Mouse (Mus musculus) neural tube, embryonic 14.5 days (tissue): ENCODE data around the gene Prrt1. TPM values are rescaled to one million over a fixed set of nuclear protein-coding genes. Genes with fewer than 3 reads are reported as not detected.

Experiments
- ATAC-seq: fragments of 200-750 bp; cut with Nextera tagmentation; 2 replicates; pipeline ENCODE4 v1.8.0; 2017; ENCODE audit warnings: low read depth, mild to moderate bottlenecking, moderate TSS enrichment, moderate library complexity
- H3K27ac ChIP-seq: fragments of 300-500 bp; sonication (generic); 2 replicates; pipeline ENCODE4 v1.5.1; 2014; ENCODE audit warnings: low read depth, mild to moderate bottlenecking, control low read depth, low read length, moderate library complexity, mixed read lengths
- H3K27me3 ChIP-seq: fragments of 300-500 bp; sonication (generic); 2 replicates; pipeline ENCODE4 v1.6.1; 2014; ENCODE audit warnings: low read length; ENCODE audit not compliant: control insufficient read depth, insufficient read depth
- H3K36me3 ChIP-seq: fragments of 300-500 bp; sonication (generic); 2 replicates; pipeline ENCODE4 v1.6.1; 2014; ENCODE audit warnings: low read length, mixed read lengths; ENCODE audit not compliant: control insufficient read depth, insufficient read depth
- H3K4me1 ChIP-seq: fragments of 300-500 bp; sonication (generic); 2 replicates; pipeline ENCODE4 v1.6.1; 2014; ENCODE audit warnings: low read length; ENCODE audit not compliant: control insufficient read depth, insufficient read depth
- H3K4me2 ChIP-seq: fragments of 300-500 bp; sonication (generic); 2 replicates; pipeline ENCODE4 v1.6.1; 2014; ENCODE audit warnings: mild to moderate bottlenecking, low read depth, low read length, control low read depth
- H3K4me3 ChIP-seq: fragments of 300-500 bp; sonication (generic); 2 replicates; pipeline ENCODE4 v1.5.1; 2014; ENCODE audit warnings: low read depth, low read length, control low read depth, mixed read lengths
- H3K9ac ChIP-seq: fragments of 300-500 bp; sonication (generic); replicated peaks from 2 replicates; pipeline ENCODE4 v1.6.1; 2014; ENCODE audit warnings: low read depth, mild to moderate bottlenecking, control low read depth, low read length, mixed read lengths
- H3K9me3 ChIP-seq: fragments of 300-500 bp; sonication (generic); 2 replicates; pipeline ENCODE4 v1.6.1; 2016; ENCODE audit warnings: low read length; ENCODE audit not compliant: control insufficient read depth
- WGBS: fragments of 180-500 bp; shearing (Covaris S2); extraction: QIAGEN DNeasy Blood & Tissue Kit; methylation state at CpG from one replicate; pipeline ENCODE4 v1.1.7; 2014; 5-methylcytosine and 5-hydroxymethylcytosine counted together
- polyA plus RNA-seq: library from polyadenylated mRNA; unstranded; fragments of >200 nt; fragmentation: Nextera tagmentation; extraction: Ambion mirVana; gene quantifications from 2 replicates; pipeline ENCODE4 v1.2.1, GENCODE M21; 2014

The Prrt1 gene
- polyA plus RNA-seq, 1 experiment from 2014 or later = 9.3 TPM

DNA sequence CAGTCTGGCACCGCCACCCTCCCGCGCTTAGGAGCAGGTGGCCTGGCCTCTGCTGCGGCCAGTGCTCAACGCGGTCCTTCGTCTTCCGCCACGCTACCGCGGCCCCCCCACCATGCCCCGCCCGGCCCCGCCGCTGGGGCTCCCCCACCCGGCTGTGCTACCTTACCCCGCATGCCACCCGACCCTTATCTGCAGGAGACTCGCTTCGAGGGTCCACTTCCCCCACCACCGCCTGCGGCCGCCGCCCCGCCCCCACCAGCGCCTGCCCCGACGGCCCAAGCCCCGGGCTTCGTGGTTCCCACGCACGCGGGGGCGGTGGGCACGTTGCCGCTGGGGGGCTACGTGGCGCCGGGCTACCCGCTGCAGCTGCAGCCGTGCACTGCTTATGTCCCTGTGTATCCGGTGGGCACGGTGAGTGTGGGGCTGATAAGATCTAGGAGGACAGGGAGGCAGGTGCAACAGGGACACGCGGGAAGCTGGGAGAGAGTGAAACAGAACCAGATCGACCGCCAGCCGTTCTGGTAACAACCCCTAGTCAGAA lies 1.5 kb downstream of the Prrt1 start:
- WGBS = 4% methylated on average over 34 of the region's 48 CpGs
- Histone ChIP-seq H3K9ac (peak overlapping the region; percentile 50), H3K9me3 (no peaks in the 10 kb centered on the region), H3K4me2 (peak overlapping the region; percentile 86), H3K4me1 (peaks cover 41% of the 10 kb centered on the region), H3K4me3 (peak overlapping the region; percentile 65), H3K27me3 (peaks cover 8% of the 10 kb centered on the region), H3K27ac (no peak overlapping the region), H3K36me3 (no peaks in the 10 kb centered on the region)
- no peak for ATAC-seq

DNA sequence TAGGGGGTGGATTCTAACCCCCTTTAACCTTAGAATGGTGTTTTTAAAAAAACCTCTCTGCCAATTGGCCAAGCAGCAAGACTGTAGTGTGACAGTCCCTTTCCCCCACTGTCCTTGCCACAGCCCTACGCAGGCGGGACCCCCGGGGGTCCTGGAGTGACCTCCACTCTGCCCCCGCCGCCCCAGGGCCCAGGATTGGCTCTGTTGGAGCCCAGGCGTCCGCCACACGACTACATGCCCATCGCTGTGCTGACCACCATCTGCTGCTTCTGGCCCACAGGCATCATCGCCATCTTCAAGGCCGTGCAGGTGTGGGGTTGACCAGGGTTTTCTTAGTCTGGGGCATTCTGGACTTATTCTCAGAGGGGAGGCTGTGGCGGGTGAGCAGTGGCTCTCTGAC lies 2.3 kb downstream of the Prrt1 start:
- peak overlapping the region; percentile 86 for H3K4me2 ChIP-seq
- ATAC-seq = no peak
- H3K9me3 ChIP-seq = no peaks in the 10 kb centered on the region
- H3K27ac ChIP-seq = no peak overlapping the region
- peak overlapping the region; percentile 35 for H3K9ac ChIP-seq
- peaks cover 8% of the 10 kb centered on the region for H3K27me3 ChIP-seq
- peaks cover 35% of the 10 kb centered on the region for H3K4me1 ChIP-seq
- 3% methylated on average over 12 of the region's 12 CpGs for WGBS
- H3K36me3 ChIP-seq = no peaks in the 10 kb centered on the region
- peak overlapping the region; percentile 65 for H3K4me3 ChIP-seq

DNA sequence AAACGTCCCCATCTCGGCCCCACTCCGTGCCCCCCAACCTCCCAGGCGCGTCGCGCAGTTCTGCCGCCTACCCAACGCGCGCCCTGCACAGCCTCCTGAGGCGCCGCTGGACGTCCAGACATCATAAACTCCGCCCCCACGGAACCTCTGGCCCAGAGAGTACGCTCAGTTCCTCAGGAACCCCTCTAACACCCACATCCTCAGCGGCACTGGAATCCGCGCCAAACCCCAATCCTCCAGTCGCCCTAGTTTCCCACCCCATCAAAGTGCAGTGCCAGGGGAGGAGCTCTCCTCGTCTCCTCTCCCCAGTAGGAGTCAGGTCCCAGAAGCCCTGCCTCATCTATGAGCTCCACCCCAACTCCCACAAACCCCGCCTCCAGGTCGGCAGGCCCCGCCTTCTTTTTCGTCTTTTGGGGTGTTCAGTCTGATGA lies 2.9 kb downstream of the Prrt1 start:
- peak overlapping the region; percentile 65 for H3K4me3 ChIP-seq
- no peak overlapping the region for H3K27ac ChIP-seq
- no peaks in the 10 kb centered on the region for H3K36me3 ChIP-seq
- H3K9ac ChIP-seq = peak overlapping the region; percentile 35
- no peak for ATAC-seq
- H3K4me2 ChIP-seq = peak overlapping the region; percentile 86
- H3K4me1 ChIP-seq = peaks cover 35% of the 10 kb centered on the region
- H3K9me3 ChIP-seq = no peaks in the 10 kb centered on the region
- H3K27me3 ChIP-seq = peaks cover 8% of the 10 kb centered on the region
- 2% methylated on average over 24 of the region's 26 CpGs for WGBS

GRCm38 (mm10) chr17:34635671-34636070 lies 6.3 kb downstream of the Prrt1 start:
- 71% methylated on average over 2 of the region's 2 CpGs for WGBS
- H3K27me3 ChIP-seq = peaks cover 3% of the 10 kb centered on the region
- no peak for ATAC-seq

GRCm38 (mm10) chr17:34637459-34637858 lies 8.1 kb downstream of the Prrt1 start:
- H3K4me1 ChIP-seq = no peaks in the 10 kb centered on the region
- no peaks in the 10 kb centered on the region for H3K9me3 ChIP-seq
- H3K27ac ChIP-seq = no peak overlapping the region
- no peaks in the 10 kb centered on the region for H3K27me3 ChIP-seq
- ATAC-seq = no peak
- H3K4me2 ChIP-seq = no peak overlapping the region
- WGBS = 65% methylated on average over 3 of the region's 3 CpGs
- H3K9ac ChIP-seq = no peak overlapping the region
- H3K36me3 ChIP-seq = no peaks in the 10 kb centered on the region
- no peak overlapping the region for H3K4me3 ChIP-seq

More at GRCm38 (mm10) chr17:34635671-34636070, 6.3 kb downstream of the Prrt1 start:
- Histone ChIP-seq H3K4me1 (peaks cover 11% of the 10 kb centered on the region), H3K9ac (no peak overlapping the region), H3K4me3 (no peak overlapping the region), H3K27ac (no peak overlapping the region), H3K9me3 (no peaks in the 10 kb centered on the region), H3K4me2 (no peak overlapping the region), H3K36me3 (no peaks in the 10 kb centered on the region)

DNA sequence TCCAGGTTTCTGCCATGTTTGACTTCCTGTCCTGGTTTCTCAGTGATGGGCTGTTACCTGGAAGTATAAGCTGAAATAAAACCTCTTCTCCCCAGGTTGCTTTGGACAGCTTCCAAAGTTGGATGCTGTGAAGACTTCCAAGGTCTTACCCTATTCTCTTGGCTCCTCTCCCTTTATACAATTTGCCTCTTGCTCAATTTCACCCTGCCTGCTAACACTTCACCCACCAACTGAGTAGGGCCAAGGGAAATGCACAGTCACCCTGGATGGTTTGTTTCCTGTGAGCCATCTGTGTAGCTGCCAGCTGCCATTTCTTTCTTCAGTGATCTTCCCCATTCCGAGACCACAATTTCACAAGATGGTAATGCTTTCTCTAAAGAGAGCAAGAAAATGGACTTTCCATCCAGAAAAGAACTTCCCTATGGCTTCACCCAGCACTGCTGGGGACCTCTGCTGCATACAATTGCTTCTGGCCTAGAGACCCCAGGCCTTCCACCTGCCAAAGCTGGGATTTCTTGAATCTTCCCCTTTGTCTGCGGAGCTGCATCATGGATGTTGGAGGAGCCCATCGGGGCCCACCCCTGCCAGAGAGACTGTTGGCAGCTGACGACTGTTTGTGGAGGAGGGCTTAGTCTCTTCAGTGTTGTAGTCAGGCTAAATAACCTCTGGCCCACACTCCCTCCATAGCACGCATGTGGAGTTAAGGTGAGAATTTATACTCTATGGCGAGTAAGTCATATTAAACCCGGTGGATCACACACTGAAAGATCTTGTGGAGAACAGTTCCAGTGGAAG lies 10.3 kb downstream of the Prrt1 start:
- H3K36me3 ChIP-seq = no peaks in the 10 kb centered on the region
- H3K9me3 ChIP-seq = no peaks in the 10 kb centered on the region
- no peaks in the 10 kb centered on the region for H3K4me1 ChIP-seq
- no peak overlapping the region for H3K9ac ChIP-seq
- no peak overlapping the region for H3K4me3 ChIP-seq
- 85% methylated on average over 7 of the region's 7 CpGs for WGBS
- H3K27me3 ChIP-seq = no peaks in the 10 kb centered on the region
- no peak overlapping the region for H3K27ac ChIP-seq
- H3K4me2 ChIP-seq = no peak overlapping the region
- ATAC-seq = no peak

- no peak for ATAC-seq
- Histone ChIP-seq H3K4me1 (peaks cover 8% of the 10 kb centered on the region), H3K4me3 (no peak overlapping the region), H3K36me3 (no peaks in the 10 kb centered on the region), H3K27ac (peak overlapping the region; percentile 58), H3K9ac (no peak overlapping the region), H3K9me3 (no peaks in the 10 kb centered on the region), H3K4me2 (peak overlapping the region; percentile 0; the same call in 1 of the 2 replicates), H3K27me3 (no peaks in the 10 kb centered on the region)
- 12% methylated on average over 11 of the region's 11 CpGs for WGBS
These were observed 11.7 kb downstream of the Prrt1 start for GRCm38 (mm10) chr17:34640778-34641601.

- no peak overlapping the region for H3K4me2 ChIP-seq
- peaks cover 12% of the 10 kb centered on the region for H3K4me1 ChIP-seq
- no peak for ATAC-seq
- H3K36me3 ChIP-seq = no peaks in the 10 kb centered on the region
- no peaks in the 10 kb centered on the region for H3K9me3 ChIP-seq
- no peak overlapping the region for H3K9ac ChIP-seq
- H3K4me3 ChIP-seq = no peak overlapping the region
- H3K27me3 ChIP-seq = no peaks in the 10 kb centered on the region
- 94% methylated on average over 3 of the region's 3 CpGs for WGBS
- H3K27ac ChIP-seq = no peak overlapping the region
These were observed 12.6 kb downstream of the Prrt1 start for GRCm38 (mm10) chr17:34641945-34642344.

DNA sequence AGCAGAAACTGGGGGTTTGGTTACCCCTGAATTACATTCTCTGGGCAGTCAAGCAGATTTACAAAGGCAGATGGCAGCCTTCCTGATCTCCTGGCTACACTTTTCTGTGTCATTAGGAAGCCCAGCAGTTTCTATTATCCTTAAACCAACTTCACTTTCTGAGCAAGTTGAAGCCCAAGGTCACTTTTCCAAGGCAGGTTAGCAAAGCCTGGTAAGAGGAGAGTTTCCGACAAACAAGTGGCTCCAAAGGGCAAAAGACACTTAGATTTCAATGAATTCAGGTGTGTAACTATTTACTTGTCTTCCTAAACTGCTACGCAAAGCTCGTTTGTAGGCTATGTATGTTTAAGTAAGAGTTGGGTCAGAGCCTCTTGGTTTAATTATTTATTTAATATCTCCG lies 14.0 kb downstream of the Prrt1 start:
- H3K36me3 ChIP-seq = no peaks in the 10 kb centered on the region
- 95% methylated on average over 4 of the region's 4 CpGs for WGBS
- H3K27me3 ChIP-seq = no peaks in the 10 kb centered on the region
- H3K9ac ChIP-seq = no peak overlapping the region
- peaks cover 20% of the 10 kb centered on the region for H3K4me1 ChIP-seq
- H3K4me3 ChIP-seq = no peak overlapping the region
- H3K4me2 ChIP-seq = no peak overlapping the region
- ATAC-seq = no peak
- H3K9me3 ChIP-seq = no peaks in the 10 kb centered on the region
- no peak overlapping the region for H3K27ac ChIP-seq
